Mouse (Mus musculus): ENCODE measurements around the gene Setd3.

DNA sequence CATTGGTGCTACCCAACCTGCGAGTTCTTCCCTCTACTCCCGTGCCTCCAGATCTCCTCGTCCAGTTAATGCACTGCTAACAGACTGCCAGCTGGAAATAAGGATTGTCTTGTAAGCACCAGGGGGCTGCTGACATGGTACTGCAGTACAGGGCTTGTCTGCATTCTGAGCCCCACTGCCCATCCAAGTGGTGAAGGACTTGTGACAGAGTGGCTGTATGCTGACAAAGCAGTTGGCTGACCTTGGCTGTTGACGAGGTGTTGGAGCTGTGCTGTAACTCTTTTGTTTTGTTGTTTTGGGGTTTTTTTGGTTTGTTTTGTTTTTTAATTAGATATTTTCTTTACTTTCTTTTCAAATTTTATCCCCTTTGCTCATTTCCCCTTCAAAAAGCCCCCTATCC is 19.3 kb upstream of the Setd3 start:
- no peak for TF ChIP-seq GATA1 (IDR thresholded peaks at IDR 0.05; ENCODE audit: borderline replicate concordance, low read length)
- no peak for TF ChIP-seq CTCF (IDR thresholded peaks at IDR 0.05; ENCODE audit: low read depth, low read length)
- TF ChIP-seq TAL1 (conservative IDR thresholded peaks at IDR 0.05; ENCODE audit: low read depth, low read length), result no peak
- TF ChIP-seq GATA2 (IDR thresholded peaks at IDR 0.05; ENCODE audit: borderline replicate concordance, low read depth, low read length), result no peak
- no peak for TF ChIP-seq POLR2AphosphoS5 (IDR thresholded peaks at IDR 0.05; ENCODE audit: insufficient replicate concordance, low read depth, low read length)
